Mouse (Mus musculus): ENCODE data around the gene Dnal4. TPM values are rescaled to one million over a fixed set of nuclear protein-coding genes. Genes with fewer than 3 reads are reported as not detected.

Gene Dnal4
- polyA plus RNA-seq, 1 experiment from 2014 or later = 43.0 TPM

DNA sequence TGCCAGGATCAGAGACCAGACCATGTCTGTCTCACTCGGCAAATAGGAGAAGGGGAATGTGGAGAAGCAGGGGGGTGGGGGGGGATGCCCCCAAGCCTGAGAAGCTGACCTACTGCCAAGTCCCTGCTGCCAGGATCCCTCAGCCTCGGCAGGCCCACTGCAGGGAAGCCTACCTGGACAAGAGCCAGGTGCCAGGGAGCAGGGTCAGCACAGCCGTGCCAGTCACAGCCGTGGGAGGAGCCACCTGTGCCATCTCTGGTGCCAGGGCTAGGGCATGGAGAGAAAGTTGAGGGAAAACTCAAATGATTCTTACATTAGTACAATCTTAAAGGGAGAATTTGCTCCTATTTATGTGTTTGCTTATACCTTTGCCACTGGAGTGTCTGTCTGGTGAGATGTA lies 24.7 kb upstream of the Dnal4 start:
- Histone ChIP-seq H3K36me3 (ENCODE audit: control insufficient read depth, insufficient read depth, low read length) (no peaks in the 10 kb centered on the region), H3K27ac (ENCODE audit: low read length) (no peak overlapping the region), H3K4me2 (ENCODE audit: low read depth, low read length) (no peak overlapping the region), H3K27me3 (replicated peaks; ENCODE audit: control insufficient read depth, insufficient read depth, low read length) (peaks cover 55% of the 10 kb centered on the region), H3K4me3 (ENCODE audit: low read length) (no peak overlapping the region), H3K9ac (ENCODE audit: low read depth, low read length) (no peak overlapping the region), H3K9me3 (ENCODE audit: control insufficient read depth, low read length) (no peaks in the 10 kb centered on the region), H3K4me1 (ENCODE audit: control insufficient read depth, insufficient read depth, low read length) (peaks cover 8% of the 10 kb centered on the region; the same call in 1 of the 2 replicates)
- WGBS = 44% methylated on average over 4 of the region's 4 CpGs
- no peak for ATAC-seq

GRCm38 (mm10) chr15:79801646-79802045 lies 24.0 kb upstream of the Dnal4 start:
- Histone ChIP-seq H3K4me3 (ENCODE audit: low read length) (no peak overlapping the region), H3K9me3 (ENCODE audit: control insufficient read depth, low read length) (no peaks in the 10 kb centered on the region), H3K9ac (ENCODE audit: low read depth, low read length) (no peak overlapping the region), H3K4me2 (ENCODE audit: low read depth, low read length) (no peak overlapping the region), H3K4me1 (ENCODE audit: control insufficient read depth, insufficient read depth, low read length) (peaks cover 8% of the 10 kb centered on the region; the same call in 1 of the 2 replicates), H3K27ac (ENCODE audit: low read length) (no peak overlapping the region), H3K36me3 (ENCODE audit: control insufficient read depth, insufficient read depth, low read length) (no peaks in the 10 kb centered on the region), H3K27me3 (replicated peaks; ENCODE audit: control insufficient read depth, insufficient read depth, low read length) (peaks cover 51% of the 10 kb centered on the region)
- no peak for ATAC-seq
- WGBS = 53% methylated on average over 2 of the region's 2 CpGs

DNA sequence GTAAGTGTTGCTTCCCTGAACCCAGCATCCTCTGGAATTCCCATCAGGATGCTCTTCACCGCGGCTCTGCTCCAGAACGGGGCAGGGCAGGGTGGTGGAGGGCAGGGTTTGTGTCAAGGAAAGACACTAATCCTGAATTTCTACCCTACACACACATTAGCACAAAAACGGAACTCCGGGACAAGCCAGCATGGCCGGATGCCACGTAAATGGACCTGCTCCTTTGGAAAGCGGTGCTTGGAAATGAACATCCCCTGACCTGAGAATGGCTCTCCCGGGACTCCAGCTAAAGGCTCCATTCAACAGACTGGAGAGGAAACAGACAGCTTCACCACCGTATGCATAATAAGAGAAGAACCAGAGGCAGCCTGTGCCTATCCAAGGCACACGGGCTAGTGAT lies 23.1 kb upstream of the Dnal4 start:
- Histone ChIP-seq H3K27ac (ENCODE audit: low read length) (no peak overlapping the region), H3K4me3 (ENCODE audit: low read length) (no peak overlapping the region), H3K36me3 (ENCODE audit: control insufficient read depth, insufficient read depth, low read length) (no peaks in the 10 kb centered on the region), H3K4me2 (ENCODE audit: low read depth, low read length) (no peak overlapping the region), H3K9me3 (ENCODE audit: control insufficient read depth, low read length) (no peaks in the 10 kb centered on the region), H3K4me1 (ENCODE audit: control insufficient read depth, insufficient read depth, low read length) (peaks cover 8% of the 10 kb centered on the region; the same call in 1 of the 2 replicates), H3K9ac (ENCODE audit: low read depth, low read length) (no peak overlapping the region), H3K27me3 (replicated peaks; ENCODE audit: control insufficient read depth, insufficient read depth, low read length) (peaks cover 43% of the 10 kb centered on the region)
- 56% methylated on average over 11 of the region's 11 CpGs for WGBS
- no peak for ATAC-seq

DNA sequence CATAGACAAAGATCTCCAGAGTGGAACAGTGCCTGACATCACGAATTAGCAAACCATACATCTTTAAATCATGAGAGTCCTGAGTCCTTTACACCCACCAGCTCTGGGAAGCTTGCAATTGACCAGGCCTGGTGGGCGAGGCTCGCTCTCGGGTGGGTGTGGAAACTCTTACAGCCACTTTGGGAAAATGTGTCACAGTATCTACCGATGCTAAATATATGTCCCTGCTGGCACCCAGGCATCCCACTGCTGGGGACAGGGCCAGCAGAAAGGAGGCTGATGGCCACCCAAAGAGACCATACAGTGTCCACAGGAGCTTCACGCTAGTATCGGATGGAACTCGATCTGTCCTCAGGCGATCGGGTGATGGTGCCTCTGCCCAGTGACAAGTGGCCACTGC lies 20.9 kb upstream of the Dnal4 start:
- Histone ChIP-seq H3K4me3 (ENCODE audit: low read length) (no peak overlapping the region), H3K9ac (ENCODE audit: low read depth, low read length) (no peak overlapping the region), H3K4me1 (ENCODE audit: control insufficient read depth, insufficient read depth, low read length) (peaks cover 1% of the 10 kb centered on the region; the same call in 1 of the 2 replicates), H3K27ac (ENCODE audit: low read length) (no peak overlapping the region), H3K36me3 (ENCODE audit: control insufficient read depth, insufficient read depth, low read length) (no peaks in the 10 kb centered on the region), H3K4me2 (ENCODE audit: low read depth, low read length) (no peak overlapping the region), H3K9me3 (ENCODE audit: control insufficient read depth, low read length) (no peaks in the 10 kb centered on the region), H3K27me3 (replicated peaks; ENCODE audit: control insufficient read depth, insufficient read depth, low read length) (peaks cover 23% of the 10 kb centered on the region)
- ATAC-seq = no peak
- WGBS = 88% methylated on average over 10 of the region's 10 CpGs

DNA sequence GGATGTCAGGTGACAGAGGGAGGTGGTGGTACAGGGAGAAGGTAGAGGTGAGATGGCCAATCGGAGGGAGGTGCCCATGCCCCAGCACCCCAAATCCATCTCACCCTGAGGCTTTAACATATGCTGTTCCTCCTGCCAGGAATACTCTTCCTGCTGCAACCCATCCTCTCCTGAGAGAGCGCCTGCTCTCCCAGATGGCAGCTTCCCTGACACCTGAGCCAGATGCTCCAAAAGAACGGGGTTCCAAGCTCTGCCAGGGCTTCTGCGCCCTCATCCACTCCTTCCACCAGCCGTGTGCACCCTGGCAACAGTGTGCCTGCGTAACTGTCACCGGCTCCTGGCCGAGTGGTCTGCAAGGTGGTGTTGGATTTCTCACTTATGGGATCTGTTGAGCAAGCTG lies 20.0 kb upstream of the Dnal4 start:
- no peak for ATAC-seq
- 80% methylated on average over 8 of the region's 8 CpGs for WGBS
- Histone ChIP-seq H3K4me2 (ENCODE audit: low read depth, low read length) (no peak overlapping the region), H3K9ac (ENCODE audit: low read depth, low read length) (no peak overlapping the region), H3K36me3 (ENCODE audit: control insufficient read depth, insufficient read depth, low read length) (no peaks in the 10 kb centered on the region), H3K27me3 (replicated peaks; ENCODE audit: control insufficient read depth, insufficient read depth, low read length) (peaks cover 16% of the 10 kb centered on the region), H3K4me3 (ENCODE audit: low read length) (no peak overlapping the region), H3K27ac (ENCODE audit: low read length) (no peak overlapping the region), H3K4me1 (ENCODE audit: control insufficient read depth, insufficient read depth, low read length) (no peaks in the 10 kb centered on the region), H3K9me3 (ENCODE audit: control insufficient read depth, low read length) (no peaks in the 10 kb centered on the region)

- Histone ChIP-seq H3K27me3 (replicated peaks; ENCODE audit: control insufficient read depth, insufficient read depth, low read length) (peaks cover 11% of the 10 kb centered on the region), H3K4me1 (ENCODE audit: control insufficient read depth, insufficient read depth, low read length) (no peaks in the 10 kb centered on the region), H3K27ac (ENCODE audit: low read length) (no peak overlapping the region), H3K4me3 (ENCODE audit: low read length) (no peak overlapping the region), H3K9me3 (ENCODE audit: control insufficient read depth, low read length) (no peaks in the 10 kb centered on the region), H3K4me2 (ENCODE audit: low read depth, low read length) (no peak overlapping the region), H3K9ac (ENCODE audit: low read depth, low read length) (no peak overlapping the region), H3K36me3 (ENCODE audit: control insufficient read depth, insufficient read depth, low read length) (no peaks in the 10 kb centered on the region)
- WGBS = 87% methylated on average over 7 of the region's 7 CpGs
- ATAC-seq = no peak
Observed at GRCm38 (mm10) chr15:79797096-79797495, 19.4 kb upstream of the Dnal4 start.

- no peak overlapping the region for H3K9ac ChIP-seq (ENCODE audit: low read depth, low read length)
- no peak overlapping the region for H3K4me3 ChIP-seq (ENCODE audit: low read length)
- ATAC-seq = no peak
- H3K9me3 ChIP-seq (ENCODE audit: control insufficient read depth, low read length) = no peaks in the 10 kb centered on the region
- no peak overlapping the region for H3K27ac ChIP-seq (ENCODE audit: low read length)
- H3K4me1 ChIP-seq (ENCODE audit: control insufficient read depth, insufficient read depth, low read length) = no peaks in the 10 kb centered on the region
- peaks cover 5% of the 10 kb centered on the region for H3K27me3 ChIP-seq (replicated peaks; ENCODE audit: control insufficient read depth, insufficient read depth, low read length)
- WGBS = 79% methylated on average over 12 of the region's 12 CpGs
- no peak overlapping the region for H3K4me2 ChIP-seq (ENCODE audit: low read depth, low read length)
- no peaks in the 10 kb centered on the region for H3K36me3 ChIP-seq (ENCODE audit: control insufficient read depth, insufficient read depth, low read length)
Observed at GRCm38 (mm10) chr15:79796256-79796655, 18.6 kb upstream of the Dnal4 start.

DNA sequence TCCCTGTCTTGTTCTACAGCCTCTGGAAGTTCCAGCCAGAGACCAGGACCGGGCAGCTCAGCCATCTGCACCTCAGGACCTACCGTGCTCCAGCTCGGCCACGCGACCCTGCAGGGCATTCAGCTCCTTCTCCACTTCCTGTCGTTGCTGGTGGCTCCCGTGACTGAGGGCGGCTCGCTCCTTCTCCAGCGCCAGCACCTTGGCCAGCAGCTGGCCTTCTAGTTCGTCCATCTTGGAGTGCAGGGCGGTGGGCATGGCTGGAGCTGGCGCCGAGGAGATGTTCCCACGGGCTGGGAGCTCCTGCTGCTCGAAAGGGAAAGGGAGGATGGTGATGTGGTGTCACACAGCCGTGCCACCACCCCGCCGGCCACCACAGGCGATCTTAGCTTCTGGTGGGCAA lies 16.5 kb upstream of the Dnal4 start:
- Histone ChIP-seq H3K27ac (ENCODE audit: low read length) (no peak overlapping the region), H3K4me1 (ENCODE audit: control insufficient read depth, insufficient read depth, low read length) (no peaks in the 10 kb centered on the region), H3K27me3 (replicated peaks; ENCODE audit: control insufficient read depth, insufficient read depth, low read length) (peaks cover 2% of the 10 kb centered on the region; the same call in 1 of the 2 replicates), H3K36me3 (ENCODE audit: control insufficient read depth, insufficient read depth, low read length) (no peaks in the 10 kb centered on the region), H3K9ac (ENCODE audit: low read depth, low read length) (no peak overlapping the region), H3K4me3 (ENCODE audit: low read length) (no peak overlapping the region), H3K4me2 (ENCODE audit: low read depth, low read length) (no peak overlapping the region), H3K9me3 (ENCODE audit: control insufficient read depth, low read length) (no peaks in the 10 kb centered on the region)
- WGBS = 22% methylated on average over 20 of the region's 20 CpGs
- no peak for ATAC-seq

DNA sequence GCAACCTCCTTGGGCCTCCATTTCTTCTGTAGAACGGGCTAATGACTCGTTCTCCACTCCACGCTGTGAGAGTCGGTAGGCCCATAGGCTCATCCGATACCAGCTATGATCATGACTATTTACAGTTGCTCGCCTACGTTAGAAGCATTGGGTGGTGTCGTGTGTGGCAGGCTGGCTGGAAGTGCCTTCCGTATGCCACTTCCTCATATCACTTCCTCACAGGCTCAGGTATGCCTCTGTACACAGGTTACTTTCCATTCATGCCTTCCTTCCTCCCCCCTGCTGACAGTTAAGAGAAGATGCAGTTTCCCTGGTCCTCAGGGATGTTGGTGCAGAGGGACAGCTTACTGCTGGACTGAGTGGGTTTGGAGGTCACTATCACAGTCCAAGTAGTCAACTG lies 15.4 kb upstream of the Dnal4 start:
- 88% methylated on average over 9 of the region's 9 CpGs for WGBS
- no peak overlapping the region for H3K9ac ChIP-seq (ENCODE audit: low read depth, low read length)
- H3K27me3 ChIP-seq (replicated peaks; ENCODE audit: control insufficient read depth, insufficient read depth, low read length) = peaks cover 2% of the 10 kb centered on the region; the same call in 1 of the 2 replicates
- no peak overlapping the region for H3K27ac ChIP-seq (ENCODE audit: low read length)
- H3K9me3 ChIP-seq (ENCODE audit: control insufficient read depth, low read length) = no peaks in the 10 kb centered on the region
- no peak for ATAC-seq
- H3K4me3 ChIP-seq (ENCODE audit: low read length) = no peak overlapping the region
- H3K4me1 ChIP-seq (ENCODE audit: control insufficient read depth, insufficient read depth, low read length) = no peaks in the 10 kb centered on the region
- H3K4me2 ChIP-seq (ENCODE audit: low read depth, low read length) = no peak overlapping the region
- no peaks in the 10 kb centered on the region for H3K36me3 ChIP-seq (ENCODE audit: control insufficient read depth, insufficient read depth, low read length)

GRCm38 (mm10) chr15:79792455-79792854 lies 14.8 kb upstream of the Dnal4 start:
- H3K4me3 ChIP-seq (ENCODE audit: low read length) = no peak overlapping the region
- H3K4me2 ChIP-seq (ENCODE audit: low read depth, low read length) = no peak overlapping the region
- H3K36me3 ChIP-seq (ENCODE audit: control insufficient read depth, insufficient read depth, low read length) = no peaks in the 10 kb centered on the region
- ATAC-seq = peak; percentile 13; the same call in 1 of the 2 replicates
- no peaks in the 10 kb centered on the region for H3K27me3 ChIP-seq (replicated peaks; ENCODE audit: control insufficient read depth, insufficient read depth, low read length)
- H3K4me1 ChIP-seq (ENCODE audit: control insufficient read depth, insufficient read depth, low read length) = no peaks in the 10 kb centered on the region
- no peak overlapping the region for H3K9ac ChIP-seq (ENCODE audit: low read depth, low read length)
- H3K9me3 ChIP-seq (ENCODE audit: control insufficient read depth, low read length) = no peaks in the 10 kb centered on the region
- 24% methylated on average over 19 of the region's 19 CpGs for WGBS
- no peak overlapping the region for H3K27ac ChIP-seq (ENCODE audit: low read length)
